Mouse (Mus musculus): ENCODE measurements around the gene Chrne. TPM values are rescaled to one million over a fixed set of nuclear protein-coding genes. Genes with fewer than 3 reads are reported as not detected.

Gene Chrne
- polyA plus RNA-seq, 1 experiment from 2014 or later: not detected

- H3K27me3 ChIP-seq (ENCODE audit: control insufficient read depth, insufficient read depth, low read length): no peaks in the 10 kb centered on the region
- 90% methylated on average over 8 of the region's 8 CpGs for WGBS
- H3K9me3 ChIP-seq (ENCODE audit: control insufficient read depth, low read length): no peaks in the 10 kb centered on the region
- peaks cover 17% of the 10 kb centered on the region for H3K36me3 ChIP-seq (ENCODE audit: control insufficient read depth, insufficient read depth, low read length)
- H3K27ac ChIP-seq (replicated peaks): no peak overlapping the region
- DNase-seq (ENCODE audit: low spot score): no peak
- ATAC-seq (ENCODE audit: low FRiP score, low TSS enrichment): no peak
- H3K4me1 ChIP-seq (replicated peaks; ENCODE audit: control insufficient read depth, insufficient read depth): 0 out of 2 replicates have a peak, but pooled peaks cover 4% of the 10 kb centered on the region
- no peak for TF ChIP-seq EP300 (optimal IDR thresholded peaks at IDR 0.05)
- no peak for TF ChIP-seq CTCF (IDR thresholded peaks at IDR 0.05; ENCODE audit: low read depth)
- no peak overlapping the region for H3K4me2 ChIP-seq (replicated peaks; ENCODE audit: low read depth)
- no peak overlapping the region for H3K4me3 ChIP-seq (ENCODE audit: low read depth, low read length)
- H3K9ac ChIP-seq (ENCODE audit: low read length): no peak overlapping the region
These were observed 44.1 kb upstream of the Chrne start for GRCm38 (mm10) chr11:70663101-70663500.

DNA sequence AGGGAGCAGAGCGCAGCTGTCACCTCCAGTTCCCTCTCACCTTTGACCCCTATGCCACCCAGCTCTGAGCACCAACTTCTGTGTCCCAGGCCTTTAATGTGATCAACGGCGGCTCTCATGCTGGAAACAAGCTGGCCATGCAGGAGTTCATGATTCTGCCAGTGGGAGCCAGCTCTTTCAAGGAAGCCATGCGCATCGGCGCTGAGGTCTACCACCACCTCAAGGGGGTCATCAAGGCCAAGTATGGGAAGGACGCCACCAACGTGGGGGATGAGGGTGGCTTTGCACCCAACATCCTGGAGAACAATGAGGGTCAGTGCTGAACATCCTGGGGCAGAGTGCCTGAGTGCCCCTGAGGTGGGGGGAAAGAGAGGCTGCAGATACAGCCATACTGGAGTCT is 41.6 kb upstream of the Chrne start:
- Histone ChIP-seq H3K4me3 (ENCODE audit: low read depth, low read length) (no peak overlapping the region), H3K27ac (replicated peaks) (no peak overlapping the region), H3K9ac (ENCODE audit: low read length) (no peak overlapping the region), H3K4me1 (replicated peaks; ENCODE audit: control insufficient read depth, insufficient read depth) (peaks cover 5% of the 10 kb centered on the region; the same call in 1 of the 2 replicates), H3K4me2 (replicated peaks; ENCODE audit: low read depth) (no peak overlapping the region), H3K27me3 (ENCODE audit: control insufficient read depth, insufficient read depth, low read length) (no peaks in the 10 kb centered on the region), H3K36me3 (ENCODE audit: control insufficient read depth, insufficient read depth, low read length) (peaks cover 14% of the 10 kb centered on the region), H3K9me3 (ENCODE audit: control insufficient read depth, low read length) (no peaks in the 10 kb centered on the region)
- WGBS: 81% methylated on average over 8 of the region's 8 CpGs
- no peak for DNase-seq (ENCODE audit: low spot score)
- no peak for TF ChIP-seq EP300 (optimal IDR thresholded peaks at IDR 0.05)
- TF ChIP-seq CTCF (IDR thresholded peaks at IDR 0.05; ENCODE audit: low read depth): no peak
- no peak for ATAC-seq (ENCODE audit: low FRiP score, low TSS enrichment)

GRCm38 (mm10) chr11:70658942-70659341 is 39.9 kb upstream of the Chrne start:
- 61% methylated on average over 8 of the region's 8 CpGs for WGBS

DNA sequence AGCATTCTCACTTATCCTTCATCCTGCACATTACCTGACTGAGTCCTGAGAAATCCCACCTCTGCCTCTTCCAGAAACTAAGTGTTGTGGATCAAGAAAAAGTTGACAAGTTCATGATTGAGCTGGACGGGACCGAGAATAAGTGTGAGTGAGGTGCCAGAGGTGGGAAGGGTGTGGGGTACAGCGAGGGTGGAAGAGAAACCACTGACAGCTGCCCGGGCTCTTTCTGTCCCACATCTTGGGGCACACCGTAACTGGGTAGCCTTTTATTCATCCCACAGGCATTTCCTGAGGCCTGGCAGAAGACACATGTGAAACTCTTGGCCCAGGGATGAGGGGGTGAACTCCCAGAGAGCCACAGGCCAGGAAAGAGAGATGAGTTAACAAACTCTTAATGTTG is 39.5 kb upstream of the Chrne start:
- DNase-seq (ENCODE audit: low spot score) (no peak), ATAC-seq (ENCODE audit: low FRiP score, low TSS enrichment) (no peak)
- Histone ChIP-seq H3K4me3 (ENCODE audit: low read depth, low read length) (no peak overlapping the region), H3K4me2 (replicated peaks; ENCODE audit: low read depth) (no peak overlapping the region), H3K9ac (ENCODE audit: low read length) (no peak overlapping the region), H3K36me3 (ENCODE audit: control insufficient read depth, insufficient read depth, low read length) (peaks cover 4% of the 10 kb centered on the region), H3K9me3 (ENCODE audit: control insufficient read depth, low read length) (no peaks in the 10 kb centered on the region), H3K27me3 (ENCODE audit: control insufficient read depth, insufficient read depth, low read length) (no peaks in the 10 kb centered on the region), H3K27ac (replicated peaks) (no peak overlapping the region), H3K4me1 (replicated peaks; ENCODE audit: control insufficient read depth, insufficient read depth) (peaks cover 5% of the 10 kb centered on the region; the same call in 1 of the 2 replicates)
- 82% methylated on average over 5 of the region's 5 CpGs for WGBS
- TF ChIP-seq EP300 (optimal IDR thresholded peaks at IDR 0.05) (no peak), CTCF (IDR thresholded peaks at IDR 0.05; ENCODE audit: low read depth) (no peak)

More at GRCm38 (mm10) chr11:70658942-70659341, 39.9 kb upstream of the Chrne start:
- H3K9ac ChIP-seq (ENCODE audit: low read length): no peak overlapping the region
- no peak for DNase-seq (ENCODE audit: low spot score)
- no peak overlapping the region for H3K4me3 ChIP-seq (ENCODE audit: low read depth, low read length)
- peaks cover 5% of the 10 kb centered on the region; the same call in 1 of the 2 replicates for H3K4me1 ChIP-seq (replicated peaks; ENCODE audit: control insufficient read depth, insufficient read depth)
- ATAC-seq (ENCODE audit: low FRiP score, low TSS enrichment): no peak
- H3K9me3 ChIP-seq (ENCODE audit: control insufficient read depth, low read length): no peaks in the 10 kb centered on the region
- TF ChIP-seq CTCF (IDR thresholded peaks at IDR 0.05; ENCODE audit: low read depth): no peak
- no peak for TF ChIP-seq EP300 (optimal IDR thresholded peaks at IDR 0.05)
- no peaks in the 10 kb centered on the region for H3K27me3 ChIP-seq (ENCODE audit: control insufficient read depth, insufficient read depth, low read length)
- no peak overlapping the region for H3K4me2 ChIP-seq (replicated peaks; ENCODE audit: low read depth)
- H3K36me3 ChIP-seq (ENCODE audit: control insufficient read depth, insufficient read depth, low read length): peaks cover 8% of the 10 kb centered on the region
- no peak overlapping the region for H3K27ac ChIP-seq (replicated peaks)

- Histone ChIP-seq H3K36me3 (ENCODE audit: control insufficient read depth, insufficient read depth, low read length) (peaks cover 3% of the 10 kb centered on the region), H3K27me3 (ENCODE audit: control insufficient read depth, insufficient read depth, low read length) (no peaks in the 10 kb centered on the region), H3K4me2 (replicated peaks; ENCODE audit: low read depth) (no peak overlapping the region), H3K27ac (replicated peaks) (no peak overlapping the region), H3K4me3 (ENCODE audit: low read depth, low read length) (no peak overlapping the region), H3K9ac (ENCODE audit: low read length) (no peak overlapping the region), H3K4me1 (replicated peaks; ENCODE audit: control insufficient read depth, insufficient read depth) (peaks cover 5% of the 10 kb centered on the region; the same call in 1 of the 2 replicates), H3K9me3 (ENCODE audit: control insufficient read depth, low read length) (no peaks in the 10 kb centered on the region)
- WGBS: 60% methylated on average over 9 of the region's 9 CpGs
- no peak for ATAC-seq (ENCODE audit: low FRiP score, low TSS enrichment)
- TF ChIP-seq CTCF (IDR thresholded peaks at IDR 0.05; ENCODE audit: low read depth) (no peak), EP300 (optimal IDR thresholded peaks at IDR 0.05) (no peak)
- no peak for DNase-seq (ENCODE audit: low spot score)
These were observed 39.0 kb upstream of the Chrne start for GRCm38 (mm10) chr11:70657991-70658390.

- H3K9me3 ChIP-seq (ENCODE audit: control insufficient read depth, low read length): no peaks in the 10 kb centered on the region
- no peak overlapping the region for H3K4me3 ChIP-seq (ENCODE audit: low read depth, low read length)
- H3K27ac ChIP-seq (replicated peaks): no peak overlapping the region
- ATAC-seq (ENCODE audit: low FRiP score, low TSS enrichment) (no peak), DNase-seq (ENCODE audit: low spot score) (no peak)
- no peak overlapping the region for H3K9ac ChIP-seq (ENCODE audit: low read length)
- H3K27me3 ChIP-seq (ENCODE audit: control insufficient read depth, insufficient read depth, low read length): no peaks in the 10 kb centered on the region
- no peak overlapping the region for H3K4me2 ChIP-seq (replicated peaks; ENCODE audit: low read depth)
- TF ChIP-seq EP300 (optimal IDR thresholded peaks at IDR 0.05) (no peak), CTCF (IDR thresholded peaks at IDR 0.05; ENCODE audit: low read depth) (no peak)
- H3K4me1 ChIP-seq (replicated peaks; ENCODE audit: control insufficient read depth, insufficient read depth): peaks cover 5% of the 10 kb centered on the region; the same call in 1 of the 2 replicates
- WGBS: 59% methylated on average over 6 of the region's 6 CpGs
- peaks cover 3% of the 10 kb centered on the region; the same call in 1 of the 2 replicates for H3K36me3 ChIP-seq (ENCODE audit: control insufficient read depth, insufficient read depth, low read length)
These were observed 38.6 kb upstream of the Chrne start for GRCm38 (mm10) chr11:70657573-70657972.

Measured in stomach, postnatal 0 days (tissue).